Mouse (Mus musculus): ENCODE measurements around the gene Tmem239.

The Tmem239 gene

GRCm38 (mm10) chr2:130411558-130412495, 5.5 kb downstream of the Tmem239 start:
- DNase-seq (ENCODE audit: extremely low spot score): peak; percentile 82

DNA sequence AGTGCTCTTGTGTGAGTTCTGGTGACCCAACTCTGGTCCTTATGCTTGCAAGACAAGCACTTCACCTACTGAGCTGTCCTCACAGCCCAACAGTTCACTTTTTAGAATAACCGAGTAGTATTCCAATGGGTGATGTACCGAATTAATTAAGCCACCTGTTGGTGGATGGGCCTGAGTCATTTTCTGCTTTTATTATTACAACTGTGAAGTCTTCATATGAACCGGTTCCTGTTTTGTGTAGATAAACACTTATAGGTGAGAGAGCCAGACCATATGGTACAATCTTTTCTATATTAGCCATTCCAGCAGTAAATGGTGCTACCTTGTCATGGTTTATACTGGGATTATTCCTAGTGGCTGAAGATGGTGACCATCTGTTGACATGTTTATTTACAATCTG, 6.5 kb downstream of the Tmem239 start:
- no peak for DNase-seq (ENCODE audit: extremely low spot score)

- no peak for DNase-seq (ENCODE audit: extremely low spot score)
These were observed 8.0 kb downstream of the Tmem239 start for GRCm38 (mm10) chr2:130414094-130414856.

DNA sequence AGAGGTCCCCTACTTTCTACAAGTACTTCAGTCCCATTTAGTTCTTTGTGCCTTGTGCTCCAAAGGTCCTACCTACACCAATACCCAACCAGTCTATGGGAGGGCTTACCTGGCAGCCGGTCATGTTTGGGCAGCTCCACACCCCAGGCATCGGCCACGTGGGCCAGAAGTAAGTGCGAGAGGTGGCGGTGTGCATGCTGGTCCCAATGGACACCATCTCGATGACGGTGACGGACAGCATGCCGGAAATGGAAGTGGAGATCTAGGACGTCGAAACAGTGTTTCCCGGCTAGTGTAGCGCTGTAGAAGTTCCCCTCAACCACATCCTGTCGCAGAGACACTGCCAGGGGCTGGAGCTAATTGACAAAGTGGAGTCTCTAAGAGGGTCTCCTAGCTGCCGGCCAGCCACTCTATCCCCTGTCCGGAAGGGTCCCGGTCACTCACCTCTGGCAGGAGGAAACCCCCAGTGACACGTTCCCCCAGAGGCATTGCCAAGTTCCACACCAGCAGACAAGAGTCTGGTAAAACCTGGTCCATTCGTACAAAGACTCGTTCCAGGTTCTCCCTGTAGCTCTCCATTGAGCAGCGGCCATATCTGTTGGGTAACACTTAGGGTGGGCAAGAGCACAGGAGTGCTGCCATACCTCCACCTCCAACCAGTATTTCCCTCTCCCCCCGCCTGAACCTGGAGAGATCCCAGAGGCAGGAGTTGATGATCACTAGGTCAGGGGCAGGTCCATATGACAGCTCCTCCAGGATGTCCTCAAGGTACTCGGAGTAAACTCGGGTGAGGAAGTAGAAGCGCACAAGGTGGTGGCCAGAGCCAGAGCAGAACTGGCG, 15.7 kb downstream of the Tmem239 start:
- no peak for DNase-seq (ENCODE audit: extremely low spot score)

- no peak for DNase-seq (ENCODE audit: extremely low spot score)
These were observed 17.3 kb downstream of the Tmem239 start for GRCm38 (mm10) chr2:130423397-130424125.

DNA sequence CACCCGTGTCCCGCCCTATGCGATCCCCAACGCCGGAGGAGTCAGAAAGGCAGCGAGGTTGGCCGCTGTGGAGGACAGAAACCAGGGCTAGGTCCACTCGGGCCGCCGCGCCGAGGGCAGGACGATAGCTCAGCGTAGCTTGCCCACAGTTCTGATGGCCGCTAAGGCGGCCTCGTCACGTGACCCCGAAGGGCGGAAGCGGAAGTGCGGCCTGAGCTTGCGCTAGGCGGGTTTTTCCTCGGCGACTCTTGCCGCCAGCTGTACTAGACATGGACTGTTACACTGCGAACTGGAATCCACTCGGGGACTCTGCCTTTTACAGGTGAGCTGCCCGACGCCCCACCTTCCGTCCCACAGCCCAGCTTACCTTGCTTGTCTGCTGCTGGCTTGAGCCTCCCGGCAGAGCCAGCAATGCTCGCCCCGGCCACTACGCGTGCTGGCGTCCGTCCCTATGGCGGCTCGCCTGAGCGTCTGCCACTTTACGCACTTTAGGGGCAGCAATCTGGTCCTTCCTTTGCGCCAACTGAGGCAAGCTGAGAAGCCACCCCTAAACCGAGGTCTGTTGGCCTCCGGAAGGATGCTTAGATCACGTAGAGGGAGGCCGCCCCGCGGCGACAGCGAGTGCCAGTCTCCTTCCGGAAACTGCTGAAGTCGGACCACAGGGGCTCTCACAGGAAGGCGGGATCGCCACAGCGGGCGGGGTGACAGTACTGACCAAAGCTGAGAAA, 18.0 kb downstream of the Tmem239 start, which contains the start of the genes Vps16 and Pced1a:
TSS of gene Vps16 (plus strand) at position 214 of the 728 bp plus-strand sequence.
TSS of gene Pced1a (minus strand) at position 576 of the 728 bp plus-strand sequence.
- DNase-seq (ENCODE audit: extremely low spot score): peak; percentile 91

GRCm38 (mm10) chr2:130425112-130425511, 18.8 kb downstream of the Tmem239 start:
- no peak for DNase-seq (ENCODE audit: extremely low spot score)

DNA sequence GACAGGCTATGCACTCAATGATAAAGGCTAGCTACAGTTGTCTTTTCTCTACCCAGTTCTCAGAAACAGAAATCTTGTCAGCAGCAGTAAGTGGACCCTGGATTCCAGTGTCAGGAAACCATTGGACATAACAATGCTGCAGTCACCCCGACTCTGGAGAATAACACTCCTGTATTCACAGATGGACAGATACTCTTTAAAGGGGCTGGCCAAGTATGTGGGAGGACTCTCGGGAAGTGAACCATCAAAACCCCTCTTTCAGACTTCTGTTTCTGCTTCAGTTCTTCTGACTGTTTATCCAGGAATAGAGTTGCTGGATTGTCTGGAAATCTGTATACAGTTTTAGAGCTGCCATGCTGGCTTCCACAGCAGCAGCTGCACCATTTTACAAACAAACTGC, 23.6 kb downstream of the Tmem239 start:
- no peak for DNase-seq (ENCODE audit: extremely low spot score)

GRCm38 (mm10) chr2:130430484-130430883, 24.2 kb downstream of the Tmem239 start:
- no peak for DNase-seq (ENCODE audit: extremely low spot score)

- no peak for DNase-seq (ENCODE audit: extremely low spot score)
These were observed 25.9 kb downstream of the Tmem239 start for GRCm38 (mm10) chr2:130432157-130432556.

DNA sequence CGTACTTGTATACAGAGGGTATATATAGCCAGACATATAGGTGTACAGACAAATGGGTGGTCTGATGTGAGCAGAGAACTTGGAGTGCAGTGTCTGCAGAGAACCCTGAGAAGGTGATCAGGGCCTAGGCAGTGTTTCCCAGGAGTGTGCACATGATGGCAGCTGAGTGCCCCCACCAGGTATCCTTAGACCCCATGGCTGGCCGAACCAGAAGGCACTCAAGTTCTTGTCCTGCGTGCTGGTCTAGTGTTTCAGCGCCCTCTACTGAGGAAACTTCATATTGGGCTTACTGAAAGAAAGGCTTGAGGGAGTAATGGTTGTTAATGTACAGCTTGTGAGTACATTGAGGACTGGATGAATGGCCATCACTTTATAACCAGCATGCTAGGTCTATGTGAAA, 26.9 kb downstream of the Tmem239 start:
- peak; percentile 55 for DNase-seq (ENCODE audit: extremely low spot score)

DNA sequence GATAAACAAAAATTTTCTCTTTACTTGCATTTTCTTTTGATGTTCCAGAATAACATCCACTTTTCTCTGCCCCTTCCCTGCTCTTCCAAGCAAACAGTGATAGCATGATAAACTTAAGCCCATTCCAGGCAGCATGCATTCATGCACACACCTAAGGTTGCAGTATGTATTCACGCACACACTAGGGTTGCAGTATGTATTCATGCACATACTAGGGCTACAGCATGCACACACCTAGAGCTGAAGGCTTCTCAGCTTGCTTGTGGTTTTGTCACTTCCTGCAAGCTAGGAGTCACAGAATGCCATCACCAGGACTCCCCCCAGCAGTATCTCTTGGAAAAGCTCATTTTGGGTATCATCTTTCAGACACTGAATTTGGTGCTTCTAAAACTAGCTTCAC, 30.5 kb downstream of the Tmem239 start:
- no peak for DNase-seq (ENCODE audit: extremely low spot score)

DNA sequence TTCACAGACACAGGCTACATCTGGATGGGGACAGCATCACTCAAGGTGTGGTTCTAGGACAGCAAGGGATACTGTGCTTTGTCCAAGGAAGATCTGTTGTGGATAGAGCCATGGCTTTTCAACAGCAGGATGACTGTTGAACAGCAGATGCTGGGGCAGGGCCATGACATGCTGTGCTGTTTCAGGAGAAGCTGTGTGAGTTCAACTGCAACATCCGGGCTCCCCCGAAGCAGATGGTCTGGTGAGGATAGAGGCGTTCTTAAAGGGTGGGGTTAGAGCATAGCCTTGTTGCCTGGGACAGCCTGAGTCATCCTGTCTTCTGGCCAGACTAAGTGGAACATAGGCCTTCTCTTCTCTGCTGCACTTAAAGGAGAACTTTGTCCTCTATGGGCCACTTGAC, 32.6 kb downstream of the Tmem239 start:
- no peak for DNase-seq (ENCODE audit: extremely low spot score)

- no peak for DNase-seq (ENCODE audit: extremely low spot score)
These were observed 33.7 kb downstream of the Tmem239 start for GRCm38 (mm10) chr2:130439840-130440480.

DNA sequence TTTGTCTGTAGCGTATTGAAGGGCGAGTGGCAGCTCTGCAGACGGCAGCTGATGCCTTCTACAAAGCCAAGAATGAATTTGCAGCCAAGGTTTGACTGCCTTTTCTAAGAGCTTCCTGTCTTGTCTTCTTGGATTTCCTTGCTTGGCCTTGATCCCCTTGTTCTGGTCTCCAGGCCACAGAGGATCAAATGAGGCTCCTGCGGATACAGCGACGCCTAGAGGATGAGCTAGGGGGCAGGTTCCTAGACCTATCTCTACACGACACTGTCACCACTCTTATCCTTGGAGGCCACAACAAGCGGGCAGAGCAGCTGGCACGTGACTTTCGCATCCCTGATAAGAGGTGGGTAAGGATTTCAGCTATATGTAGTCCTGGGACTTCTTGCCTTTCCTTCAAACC, 35.9 kb downstream of the Tmem239 start:
- no peak for DNase-seq (ENCODE audit: extremely low spot score)

GRCm38 (mm10) chr2:130448449-130448848, 42.2 kb downstream of the Tmem239 start:
- no peak for DNase-seq (ENCODE audit: extremely low spot score)

DNA sequence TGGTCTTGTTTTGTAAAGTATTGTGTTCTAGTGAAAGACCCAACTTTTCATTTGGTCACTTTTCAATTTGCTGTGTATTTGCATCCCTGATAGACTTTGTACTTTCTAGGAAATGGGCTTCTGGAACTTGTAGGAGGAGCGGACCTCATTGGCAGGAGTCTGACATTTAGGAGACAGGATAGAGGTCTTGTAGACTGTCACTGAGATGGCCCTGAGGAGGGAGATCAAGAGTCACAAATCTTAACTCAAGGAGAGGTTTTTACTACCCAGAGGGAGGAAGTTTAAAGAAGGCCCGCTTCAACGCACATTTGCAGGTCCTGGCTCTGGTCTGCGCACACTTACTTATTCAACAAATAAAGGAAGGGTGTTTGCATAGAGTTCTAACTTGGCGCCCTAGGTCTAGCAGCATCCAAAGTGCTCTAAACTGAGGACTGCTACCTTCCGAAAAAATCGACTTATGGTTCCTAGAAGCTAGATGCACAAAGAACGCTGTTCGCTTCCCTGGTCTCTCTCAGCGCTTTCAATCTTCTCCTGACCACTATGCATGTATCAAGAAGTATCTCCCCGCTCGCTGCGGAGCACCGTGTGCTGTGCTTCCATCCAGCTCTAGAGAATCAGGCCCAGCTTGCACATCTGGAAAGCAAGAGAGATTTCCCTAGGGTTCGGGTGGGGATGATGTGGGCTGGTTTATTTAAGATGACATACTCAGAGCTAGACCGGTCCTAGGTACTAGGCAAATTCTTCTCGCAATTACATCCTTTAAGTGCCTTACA, 42.9 kb downstream of the Tmem239 start:
- DNase-seq (ENCODE audit: extremely low spot score): peak; percentile 31

DNA sequence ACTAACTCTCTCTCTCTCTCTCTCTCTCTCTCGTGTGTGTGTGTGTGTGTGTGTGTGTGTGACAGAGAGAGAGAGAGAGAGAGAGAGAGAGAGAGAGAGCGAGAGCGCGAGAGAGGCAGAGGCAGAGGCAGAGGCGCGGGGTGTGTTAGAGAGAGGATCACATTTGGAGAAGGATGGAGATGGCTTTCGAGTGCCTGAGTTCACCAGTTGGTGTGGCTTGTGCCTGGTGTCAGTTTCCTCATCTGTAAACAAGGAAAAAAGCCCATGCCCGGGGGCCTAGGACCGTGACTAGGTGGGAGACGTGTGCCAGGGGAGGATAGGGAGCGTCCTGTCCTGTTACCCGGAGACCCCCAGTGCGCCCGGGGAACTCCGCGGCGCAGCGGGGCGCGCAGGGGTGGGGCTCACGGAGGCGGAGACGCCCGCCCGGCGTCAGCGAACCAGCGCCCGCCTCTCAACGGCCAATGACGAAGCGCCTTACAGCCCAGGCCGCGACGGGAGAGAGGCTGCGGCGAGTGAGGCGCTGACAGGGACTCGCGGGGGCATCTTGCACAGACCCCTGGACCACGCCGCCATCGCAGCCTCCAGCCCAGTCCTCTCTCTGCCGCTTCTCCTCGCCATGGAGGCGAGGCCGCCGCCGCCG, 43.6 kb downstream of the Tmem239 start, which contains the start of gene Ptpra:
TSS of gene Ptpra (plus strand) at position 485 of the 640 bp plus-strand sequence.
- peak; percentile 92 for DNase-seq (ENCODE audit: extremely low spot score)
